Mouse (Mus musculus) heart, adult 2 months (tissue): ENCODE measurements at regions not wholly inside any gene's neighbourhood (a gene's known extent, or its start where the extent isn't known, plus 50 kb on each side); places are given as distances from the start of the nearest gene placed in this dataset.

Experiments
- DNase-seq, 2 experiments: peaks; one replicate each; pipeline ENCODE4 v3.0.0; 2021
- H3K27ac ChIP-seq: fragments of 200-600 bp; 2 replicates; pipeline ENCODE4 v1.8.1; 2022
- H3K27me3 ChIP-seq: fragments of 200-500 bp; 2 replicates; pipeline ENCODE4 v1.6.1; 2012; ENCODE audit warnings: mild to moderate bottlenecking, low read length, inconsistent platforms, mixed read lengths; ENCODE audit not compliant: control insufficient read depth, insufficient read depth
- H3K36me3 ChIP-seq: fragments of 200-500 bp; 2 replicates; pipeline ENCODE4 v1.6.1; 2012; ENCODE audit warnings: low read length, inconsistent platforms; ENCODE audit not compliant: control insufficient read depth, insufficient read depth
- H3K4me1 ChIP-seq: fragments of 200-500 bp; 2 replicates; pipeline ENCODE4 v1.6.1; 2011; ENCODE audit warnings: low read length; ENCODE audit not compliant: control insufficient read depth, insufficient read depth
- H3K4me3 ChIP-seq: fragments of 200-600 bp; 2 replicates; pipeline ENCODE4 v1.8.1; 2022
- H3K79me2 ChIP-seq: fragments of 200-500 bp; replicated peaks from 2 replicates; pipeline ENCODE4 v1.6.1; 2012; ENCODE audit warnings: mild to moderate bottlenecking, inconsistent platforms, low read length, moderate library complexity, mixed read lengths; ENCODE audit not compliant: control insufficient read depth, insufficient read depth
- H3K9ac ChIP-seq: fragments of 200-500 bp; 2 replicates; pipeline ENCODE4 v1.6.1; 2012; ENCODE audit warnings: low read depth, mild to moderate bottlenecking, control low read depth, inconsistent platforms, low read length, mixed read lengths
- CTCF ChIP-seq: fragments of 200-600 bp; IDR thresholded peaks from 2 replicates; pipeline ENCODE4 v1.8.1; 2022; ENCODE audit warnings: antibody characterized with exemption, mild to moderate bottlenecking, moderate library complexity
- EP300 ChIP-seq: fragments of 200-500 bp; IDR thresholded peaks from 2 replicates; pipeline ENCODE4 v1.6.1; 2011; ENCODE audit warnings: low read depth, low read length, control low read depth; ENCODE audit not compliant: insufficient read depth
- POLR2A ChIP-seq: fragments of 200-500 bp; IDR thresholded peaks from 2 replicates; pipeline ENCODE4 v1.6.1; 2011; ENCODE audit warnings: mild to moderate bottlenecking, low read depth, low read length, control low read depth; ENCODE audit not compliant: insufficient read depth
- WGBS: fragments of 180-500 bp; shearing (Covaris S2); methylation state at CpG from one replicate; pipeline ENCODE4 v1.1.7; 2018; 5-methylcytosine and 5-hydroxymethylcytosine counted together
- intact Hi-C: fragments of 180-260 bp; cut with DNase I; formaldehyde crosslinking; loops from one replicate; pipeline ENCODE4 v1.15.1; 2025

DNA sequence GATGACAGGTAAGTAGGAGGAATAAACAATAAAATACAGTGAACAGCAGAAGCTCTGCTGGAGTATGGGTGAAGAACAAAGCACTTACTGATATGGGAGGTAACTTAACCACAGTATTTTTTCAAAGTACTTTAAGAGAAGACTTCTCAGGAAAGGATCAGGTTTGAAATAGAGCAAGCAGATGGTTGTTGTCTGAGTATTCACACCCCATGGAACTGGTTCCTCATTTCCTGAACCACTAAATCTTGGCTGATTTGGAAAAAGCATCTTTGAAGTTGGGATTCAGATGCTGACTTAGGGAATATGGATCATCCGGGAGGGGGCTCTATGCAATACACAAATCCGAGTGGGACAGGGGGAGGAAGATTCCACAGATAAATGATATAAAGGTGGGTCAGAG lies 3930.7 kb downstream of the 9330182O14Rik start:
- 78% methylated on average over 2 of the region's 2 CpGs for WGBS
- Histone ChIP-seq H3K79me2 (no peaks in the 10 kb centered on the region), H3K9ac (no peak overlapping the region), H3K4me1 (no peaks in the 10 kb centered on the region), H3K4me3 (no peak overlapping the region), H3K27me3 (no peaks in the 10 kb centered on the region), H3K27ac (no peak overlapping the region), H3K36me3 (no peaks in the 10 kb centered on the region)
- no peak for DNase-seq
- no peak for TF ChIP-seq EP300
- intact Hi-C loops, result no loop called here

- Histone ChIP-seq H3K4me1 (no peaks in the 10 kb centered on the region), H3K27ac (no peak overlapping the region), H3K4me3 (no peak overlapping the region), H3K27me3 (no peaks in the 10 kb centered on the region), H3K79me2 (no peaks in the 10 kb centered on the region), H3K9ac (no peak overlapping the region), H3K36me3 (no peaks in the 10 kb centered on the region)
- DNase-seq, result peak in 1 of 2 experiments; percentile 9
- TF ChIP-seq CTCF, result no peak
- TF ChIP-seq EP300, result no peak
- TF ChIP-seq POLR2A, result no peak
- WGBS, result 43% methylated on average over 1 of the region's 1 CpGs
- intact Hi-C loops, result no loop called here
Observed at GRCm38 (mm10) chr15:44083680-44084079, 3949.5 kb downstream of the 9330182O14Rik start.

- no peaks in the 10 kb centered on the region for H3K4me1 ChIP-seq
- TF ChIP-seq POLR2A, result no peak
- no peak for TF ChIP-seq EP300
- no peak for TF ChIP-seq CTCF
- intact Hi-C loops, result no loop called here
- DNase-seq, result no peak
- H3K9ac ChIP-seq, result no peak overlapping the region
- H3K27ac ChIP-seq, result no peak overlapping the region
- no peaks in the 10 kb centered on the region for H3K27me3 ChIP-seq
- H3K79me2 ChIP-seq, result no peaks in the 10 kb centered on the region
- 49% methylated on average over 2 of the region's 2 CpGs for WGBS
- no peaks in the 10 kb centered on the region for H3K36me3 ChIP-seq
- no peak overlapping the region for H3K4me3 ChIP-seq
Observed at GRCm38 (mm10) chr15:44112328-44112944, 3978.3 kb downstream of the 9330182O14Rik start.

- no peaks in the 10 kb centered on the region for H3K4me1 ChIP-seq
- no peak for TF ChIP-seq EP300
- no peak overlapping the region for H3K9ac ChIP-seq
- intact Hi-C loops, result no loop called here
- no peaks in the 10 kb centered on the region for H3K36me3 ChIP-seq
- H3K27me3 ChIP-seq, result no peaks in the 10 kb centered on the region
- no peak for DNase-seq
- no peak overlapping the region for H3K4me3 ChIP-seq
- H3K27ac ChIP-seq, result no peak overlapping the region
- no peaks in the 10 kb centered on the region for H3K79me2 ChIP-seq
- 81% methylated on average over 1 of the region's 1 CpGs for WGBS
Observed at GRCm38 (mm10) chr15:44134213-44134612, 4000.0 kb downstream of the 9330182O14Rik start.
